Mouse (Mus musculus): Measurements from ENCODE around the gene Zfp646. TPM values are rescaled to one million over a fixed set of nuclear protein-coding genes. Genes with fewer than 3 reads are reported as not detected.
"Not testable (repeated sequence)": the region's sequence is repeated elsewhere in the genome, so short reads cannot be mapped to it uniquely, and the experiment has no call there.

Gene Zfp646
- total RNA-seq, 1 experiment from 2014 or later: 44.5 TPM

DNA sequence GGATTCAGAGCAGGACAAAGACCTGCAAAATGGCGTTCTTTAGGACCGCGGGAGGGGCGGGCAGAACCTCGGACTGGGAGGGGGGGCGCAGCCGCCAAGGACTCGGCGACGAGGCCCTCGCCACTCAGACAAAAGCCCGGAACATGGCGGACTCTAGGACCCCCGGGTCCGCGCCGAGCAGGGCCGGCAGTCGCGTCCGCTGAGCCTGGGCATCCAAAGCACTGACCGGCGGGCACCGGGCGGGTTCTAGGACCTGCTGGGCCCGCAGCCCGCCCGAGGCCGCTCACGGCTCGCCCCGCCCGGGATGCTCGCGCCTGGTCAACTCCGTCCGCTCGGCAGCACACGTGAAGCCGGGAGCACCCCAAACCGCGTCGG, 407 bp upstream of the Zfp646 start:
- ATAC-seq (replicated peaks in 1 of 2; ENCODE audit: insufficient read depth in 1 of 2, low FRiP score in 2 of 2, low TSS enrichment in 1 of 2, low read depth in 1 of 2, poor library complexity in 2 of 2, severe bottlenecking in 2 of 2): peak; percentile 60 to 66

DNA sequence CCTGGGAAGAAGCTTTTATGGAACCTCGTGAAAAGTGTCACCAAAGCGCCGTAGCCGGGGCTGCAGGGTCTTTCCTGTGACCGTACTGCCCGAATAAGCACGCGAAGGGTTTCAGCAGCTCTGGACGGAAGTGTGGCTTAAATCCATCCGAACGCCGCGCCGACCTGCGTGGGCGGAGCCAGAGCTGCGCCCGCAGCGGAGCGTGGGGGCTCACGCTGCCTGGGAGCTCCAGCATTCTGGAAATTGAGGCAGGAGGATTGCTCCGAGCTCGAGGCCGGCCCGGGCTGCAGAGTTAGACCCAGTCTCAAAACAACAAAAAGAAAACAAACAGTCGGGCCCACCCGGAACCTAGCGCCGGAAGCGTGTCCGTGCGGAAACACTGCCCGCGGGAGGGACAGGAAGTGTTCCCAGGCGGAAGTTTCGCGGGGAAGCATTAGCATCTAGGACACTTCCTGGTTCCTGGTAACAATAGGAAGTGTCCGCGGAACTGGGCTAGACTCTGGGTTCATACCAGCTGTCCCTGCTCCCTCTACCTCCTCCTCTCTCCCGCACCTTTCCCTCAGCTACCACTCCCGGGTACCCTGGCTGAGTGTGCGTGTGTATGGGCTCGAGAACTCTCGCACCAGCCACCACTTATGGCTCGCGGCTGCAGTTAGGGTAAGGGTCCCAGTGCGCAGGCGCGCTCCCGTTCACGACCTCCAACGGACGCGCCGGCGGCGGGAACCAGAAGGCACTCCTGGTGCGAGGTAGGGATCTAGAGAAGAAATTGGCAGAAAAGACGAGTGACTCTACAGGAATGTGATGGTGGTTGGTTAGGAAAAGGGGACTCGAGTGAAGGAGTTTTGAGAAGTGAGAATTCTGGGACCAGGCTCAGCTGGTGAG, 687 bp downstream of the Zfp646 start, which contains the start of gene Zfp668:
Gene Zfp668, minus strand, starts transcription at position 362 of the 882 bp plus-strand sequence.
- ATAC-seq (replicated peaks in 1 of 2; ENCODE audit: insufficient read depth in 1 of 2, low FRiP score in 2 of 2, low TSS enrichment in 1 of 2, low read depth in 1 of 2, poor library complexity in 2 of 2, severe bottlenecking in 2 of 2): peak; percentile 35 to 65

DNA sequence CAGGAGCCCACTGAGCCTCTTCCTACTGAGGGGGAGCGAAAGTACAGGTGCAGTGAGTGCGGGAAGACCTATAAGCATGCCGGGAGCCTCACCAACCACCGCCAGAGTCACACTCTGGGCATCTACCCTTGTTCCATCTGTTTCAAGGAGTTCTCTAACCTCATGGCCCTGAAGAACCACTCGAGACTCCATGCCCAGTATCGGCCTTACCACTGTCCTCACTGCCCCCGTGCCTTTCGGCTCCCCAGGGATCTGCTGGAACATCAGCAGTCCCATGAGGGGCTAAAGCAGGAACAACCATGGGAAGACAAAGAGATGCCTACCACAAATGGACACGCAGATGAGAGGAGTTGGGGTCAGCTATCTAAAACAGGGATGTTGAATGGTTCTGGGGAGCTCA, 3.3 kb downstream of the Zfp646 start:
- ATAC-seq (replicated peaks in 1 of 2; ENCODE audit: insufficient read depth in 1 of 2, low FRiP score in 2 of 2, low TSS enrichment in 1 of 2, low read depth in 1 of 2, poor library complexity in 2 of 2, severe bottlenecking in 2 of 2): no peak

GRCm38 (mm10) chr7:127880431-127880830, 4.4 kb downstream of the Zfp646 start:
- no peak for ATAC-seq (replicated peaks in 1 of 2; ENCODE audit: insufficient read depth in 1 of 2, low FRiP score in 2 of 2, low TSS enrichment in 1 of 2, low read depth in 1 of 2, poor library complexity in 2 of 2, severe bottlenecking in 2 of 2)

DNA sequence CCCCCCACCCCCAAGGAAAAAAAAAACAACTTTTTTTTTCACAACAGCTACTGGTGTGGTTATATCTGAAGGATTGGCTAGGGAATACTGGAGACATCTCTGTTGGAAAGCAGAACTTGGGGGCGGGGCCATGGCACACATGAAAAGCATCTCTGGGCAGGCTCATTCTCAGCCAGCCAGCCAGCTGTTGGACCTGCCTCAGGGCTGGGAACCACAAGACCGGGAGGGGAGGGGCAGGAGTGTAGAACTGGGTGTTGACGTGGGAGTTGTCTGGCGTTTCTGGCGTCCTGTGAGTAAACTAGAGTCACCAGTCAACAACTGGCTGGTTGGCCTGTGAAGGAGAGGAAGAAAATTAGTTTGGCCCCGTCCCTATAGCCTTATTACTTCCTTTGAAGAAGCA, 9.9 kb downstream of the Zfp646 start:
- ATAC-seq (replicated peaks in 1 of 2; ENCODE audit: insufficient read depth in 1 of 2, low FRiP score in 2 of 2, low TSS enrichment in 1 of 2, low read depth in 1 of 2, poor library complexity in 2 of 2, severe bottlenecking in 2 of 2): no peak

DNA sequence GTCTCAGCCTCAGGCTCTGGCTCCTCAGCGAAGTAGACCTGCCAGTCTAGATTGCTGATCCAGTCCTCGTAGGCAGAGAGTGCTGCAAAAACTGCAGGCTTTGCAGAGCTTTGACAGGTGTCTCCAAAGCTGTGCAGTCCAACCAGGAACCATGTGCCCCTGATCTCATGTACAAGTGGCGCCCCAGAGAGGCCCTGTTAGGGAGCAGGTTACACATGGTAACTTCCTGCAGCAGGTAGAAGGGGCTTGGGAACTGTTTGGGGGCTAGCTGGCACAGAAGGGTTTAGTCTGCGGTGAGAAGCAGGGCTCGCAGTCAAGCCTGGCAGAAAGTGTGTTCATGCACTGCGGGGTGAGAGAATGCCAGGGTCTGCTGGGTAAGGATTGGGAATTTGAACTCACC, 10.5 kb downstream of the Zfp646 start:
- no peak for ATAC-seq (replicated peaks in 1 of 2; ENCODE audit: insufficient read depth in 1 of 2, low FRiP score in 2 of 2, low TSS enrichment in 1 of 2, low read depth in 1 of 2, poor library complexity in 2 of 2, severe bottlenecking in 2 of 2)

DNA sequence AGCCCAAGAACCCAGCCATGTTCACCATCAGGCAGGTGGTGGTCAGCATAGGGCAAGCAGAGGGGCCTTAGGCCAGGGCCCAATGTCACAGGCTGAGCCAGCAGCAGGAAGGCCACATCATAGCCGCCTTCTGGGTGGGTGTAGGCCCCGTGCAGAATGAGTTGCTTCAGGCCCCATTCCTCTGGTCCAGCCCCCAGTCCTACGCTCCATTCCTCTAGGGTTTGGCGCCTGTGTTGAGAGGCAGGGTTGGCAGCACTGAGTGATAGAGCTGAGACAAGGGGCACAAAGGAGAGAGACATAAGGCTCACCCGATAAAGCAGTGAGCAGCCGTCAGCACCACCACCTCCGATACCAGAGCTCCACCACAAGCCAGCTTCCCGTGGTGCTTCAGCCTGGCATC, 11.2 kb downstream of the Zfp646 start:
- ATAC-seq (replicated peaks in 1 of 2; ENCODE audit: insufficient read depth in 1 of 2, low FRiP score in 2 of 2, low TSS enrichment in 1 of 2, low read depth in 1 of 2, poor library complexity in 2 of 2, severe bottlenecking in 2 of 2): no peak

DNA sequence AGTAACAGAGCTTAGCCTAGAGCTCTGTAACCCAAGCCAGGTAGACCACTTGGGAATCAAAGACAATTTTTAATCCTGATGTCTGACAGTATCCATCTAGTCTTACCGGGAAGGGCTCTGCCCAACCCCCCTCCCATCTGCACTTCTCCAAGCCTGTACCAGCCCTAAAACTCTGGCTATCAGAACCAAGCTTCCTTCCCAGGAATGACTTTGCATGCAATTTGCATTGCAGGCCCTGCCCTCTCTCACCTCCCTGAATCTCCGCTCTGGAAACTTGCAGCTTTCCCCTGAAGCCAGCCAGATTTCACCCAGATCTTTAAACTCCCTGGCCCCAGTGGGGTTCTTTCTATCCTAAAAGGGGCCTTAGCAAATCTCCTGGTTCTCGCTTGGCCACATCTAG, 11.8 kb downstream of the Zfp646 start:
- no peak for ATAC-seq (replicated peaks in 1 of 2; ENCODE audit: insufficient read depth in 1 of 2, low FRiP score in 2 of 2, low TSS enrichment in 1 of 2, low read depth in 1 of 2, poor library complexity in 2 of 2, severe bottlenecking in 2 of 2)

DNA sequence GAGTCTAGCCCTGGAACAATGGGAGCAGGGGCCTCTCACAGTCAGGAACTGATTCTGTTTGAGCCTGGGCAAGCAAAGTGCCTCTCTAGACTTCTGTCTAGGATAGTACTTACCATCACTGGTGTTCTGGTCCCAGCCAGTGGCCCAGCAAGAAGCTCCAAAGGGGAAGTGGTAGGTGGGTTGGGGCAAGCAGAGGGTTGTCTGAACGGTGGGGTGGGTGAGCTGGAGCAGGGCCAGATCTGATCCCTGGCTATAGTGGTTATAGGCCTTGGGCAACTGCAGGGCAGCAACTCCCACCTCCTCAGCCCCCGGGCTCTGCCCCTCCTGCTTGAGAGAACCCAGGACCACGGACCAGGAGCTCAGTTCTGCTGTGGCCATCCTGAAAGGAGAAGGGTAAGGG, 12.8 kb downstream of the Zfp646 start:
- ATAC-seq (replicated peaks in 1 of 2; ENCODE audit: insufficient read depth in 1 of 2, low FRiP score in 2 of 2, low TSS enrichment in 1 of 2, low read depth in 1 of 2, poor library complexity in 2 of 2, severe bottlenecking in 2 of 2): 0 out of 4 replicates have a peak, but pooled peaks of 1 of the 2 experiments have one; percentile 18

DNA sequence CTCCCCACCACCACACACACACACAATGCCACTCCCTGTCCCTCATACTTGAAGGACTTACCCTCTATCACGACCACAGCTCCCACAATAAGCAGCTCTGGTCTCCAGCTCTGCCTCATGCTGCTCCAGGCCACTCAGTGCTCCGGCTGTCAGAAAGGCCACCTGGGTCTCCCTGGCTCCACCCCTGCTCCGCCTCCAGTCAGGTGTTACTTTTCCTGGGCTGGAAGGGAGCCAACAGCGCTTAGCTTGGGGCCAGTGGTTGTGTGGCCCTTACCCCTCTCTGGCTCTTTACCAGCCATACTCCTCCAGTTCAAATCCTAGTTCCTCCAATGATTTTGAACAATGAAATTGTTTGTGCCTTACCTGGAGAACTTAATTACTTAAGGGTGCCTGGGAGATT, 14.8 kb downstream of the Zfp646 start, which contains the start of gene Prss53:
Gene Prss53, minus strand, starts transcription at position 173 of the 400 bp plus-strand sequence.
- no peak for ATAC-seq (replicated peaks in 1 of 2; ENCODE audit: insufficient read depth in 1 of 2, low FRiP score in 2 of 2, low TSS enrichment in 1 of 2, low read depth in 1 of 2, poor library complexity in 2 of 2, severe bottlenecking in 2 of 2)

DNA sequence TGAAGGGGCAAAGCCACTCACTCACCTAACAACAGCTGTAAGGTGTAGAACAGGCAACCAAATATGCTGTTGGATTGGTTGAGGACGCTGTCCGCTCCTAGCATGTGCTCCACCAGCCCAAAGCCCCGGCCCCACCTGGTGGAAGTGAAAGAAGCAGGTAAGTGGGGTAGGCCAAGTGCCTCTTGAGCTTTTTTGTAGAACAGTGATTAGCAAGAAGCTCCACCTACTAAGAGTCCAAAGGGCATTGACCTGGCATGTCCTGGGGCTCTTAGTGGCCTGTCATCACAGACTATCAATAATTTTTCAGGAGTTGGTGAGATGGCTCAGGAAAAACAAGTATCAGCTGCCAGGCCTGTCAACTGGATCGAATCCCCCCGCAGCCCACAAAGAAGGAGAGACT, 18.5 kb downstream of the Zfp646 start:
- no peak for ATAC-seq (replicated peaks in 1 of 2; ENCODE audit: insufficient read depth in 1 of 2, low FRiP score in 2 of 2, low TSS enrichment in 1 of 2, low read depth in 1 of 2, poor library complexity in 2 of 2, severe bottlenecking in 2 of 2)

- ATAC-seq (replicated peaks in 1 of 2; ENCODE audit: insufficient read depth in 1 of 2, low FRiP score in 2 of 2, low TSS enrichment in 1 of 2, low read depth in 1 of 2, poor library complexity in 2 of 2, severe bottlenecking in 2 of 2): peak; percentile 94 to 97
These were observed 19.4 kb downstream of the Zfp646 start, which contains the start of the genes Gm21974 and Vkorc1 for GRCm38 (mm10) chr7:127895442-127895841. TSS of gene Gm21974 (minus strand) at chr7:127895454. TSS of gene Vkorc1 (minus strand) at chr7:127895617.

- ATAC-seq (replicated peaks in 1 of 2; ENCODE audit: insufficient read depth in 1 of 2, low FRiP score in 2 of 2, low TSS enrichment in 1 of 2, low read depth in 1 of 2, poor library complexity in 2 of 2, severe bottlenecking in 2 of 2): not testable (repeated sequence)
These were observed 19.9 kb downstream of the Zfp646 start for GRCm38 (mm10) chr7:127895891-127896290.

- ATAC-seq (replicated peaks in 1 of 2; ENCODE audit: insufficient read depth in 1 of 2, low FRiP score in 2 of 2, low TSS enrichment in 1 of 2, low read depth in 1 of 2, poor library complexity in 2 of 2, severe bottlenecking in 2 of 2): no peak; a peak in 1 of 4 replicates
These were observed 20.4 kb downstream of the Zfp646 start for GRCm38 (mm10) chr7:127896384-127896783.

GRCm38 (mm10) chr7:127897542-127897941, 21.5 kb downstream of the Zfp646 start:
- ATAC-seq (replicated peaks in 1 of 2; ENCODE audit: insufficient read depth in 1 of 2, low FRiP score in 2 of 2, low TSS enrichment in 1 of 2, low read depth in 1 of 2, poor library complexity in 2 of 2, severe bottlenecking in 2 of 2): no peak

DNA sequence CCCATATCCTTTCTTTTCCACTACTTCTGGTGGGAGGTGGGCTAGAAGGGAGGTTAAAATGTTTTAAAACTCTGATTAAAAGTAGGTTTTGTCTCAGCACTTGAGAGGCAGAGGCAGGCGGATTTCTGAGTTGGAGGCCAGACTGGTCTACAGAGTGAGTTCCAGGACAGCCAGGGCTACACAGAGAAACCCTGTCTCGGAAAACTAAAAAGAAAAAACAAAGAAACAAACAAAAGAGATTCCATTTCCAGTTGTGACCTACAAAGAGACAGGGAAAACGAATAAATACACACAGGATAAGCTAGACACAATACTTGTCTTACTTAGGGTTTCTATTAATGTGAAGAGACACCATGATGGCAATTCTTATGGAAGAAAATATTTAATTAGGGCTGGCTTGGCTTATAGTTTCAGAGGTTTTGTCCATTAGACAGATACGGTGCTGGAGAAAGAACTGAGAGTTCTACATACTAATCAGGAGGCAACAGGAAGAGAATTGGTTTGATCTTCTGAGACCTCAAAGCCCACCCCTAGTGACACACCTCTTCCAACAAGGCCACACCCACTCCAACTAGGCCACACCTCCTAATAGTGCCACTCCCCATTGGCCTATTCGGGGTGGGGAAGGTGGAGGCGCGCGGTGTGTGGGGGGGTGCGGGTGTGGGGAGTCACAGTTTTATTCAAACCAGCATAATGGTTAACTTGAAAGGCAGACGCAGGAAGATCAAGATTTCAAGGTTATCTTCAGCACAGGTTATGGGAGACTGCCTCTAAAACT, 22.3 kb downstream of the Zfp646 start:
- no peak for ATAC-seq (replicated peaks in 1 of 2; ENCODE audit: insufficient read depth in 1 of 2, low FRiP score in 2 of 2, low TSS enrichment in 1 of 2, low read depth in 1 of 2, poor library complexity in 2 of 2, severe bottlenecking in 2 of 2)

DNA sequence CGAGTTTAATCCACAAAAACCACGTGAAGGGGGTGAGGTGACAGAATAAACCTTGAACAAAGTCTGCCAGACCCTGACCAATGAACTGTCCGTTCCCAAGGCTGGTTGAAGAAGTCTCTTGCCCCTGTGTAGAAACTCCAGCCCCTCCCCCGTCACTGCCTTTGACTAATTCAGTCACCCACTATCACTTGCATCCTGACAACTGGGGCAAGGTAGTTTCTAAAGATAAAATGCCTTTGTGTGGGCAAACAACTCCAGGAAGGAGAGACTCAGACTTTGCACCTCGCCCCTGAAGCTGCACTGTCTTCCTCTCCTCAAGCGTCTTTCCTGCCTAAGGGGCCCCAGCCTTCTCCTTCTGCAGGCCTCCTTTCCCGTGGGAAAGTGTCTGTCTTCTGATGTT, 24.0 kb downstream of the Zfp646 start:
- no peak for ATAC-seq (replicated peaks in 1 of 2; ENCODE audit: insufficient read depth in 1 of 2, low FRiP score in 2 of 2, low TSS enrichment in 1 of 2, low read depth in 1 of 2, poor library complexity in 2 of 2, severe bottlenecking in 2 of 2)

DNA sequence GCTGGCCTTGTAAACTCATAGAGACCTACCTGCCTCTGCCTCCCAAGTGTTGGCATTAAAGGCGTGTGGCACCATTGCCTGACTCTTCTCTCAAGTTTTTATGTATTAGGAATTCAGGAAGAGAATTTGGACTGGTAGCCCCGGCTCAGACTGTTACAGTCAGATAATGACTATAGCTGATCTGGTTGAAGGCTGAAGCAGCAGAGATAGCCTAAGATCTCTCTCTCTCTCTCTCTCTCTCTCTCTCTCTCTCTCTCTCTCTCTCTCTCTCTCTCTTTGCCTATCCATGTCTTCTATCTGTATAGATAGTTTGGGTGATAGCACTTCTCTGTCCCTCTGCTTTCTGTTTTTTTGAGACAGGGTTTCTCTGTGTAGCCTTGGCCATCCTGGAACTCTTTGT, 25.8 kb downstream of the Zfp646 start:
- no peak for ATAC-seq (replicated peaks in 1 of 2; ENCODE audit: insufficient read depth in 1 of 2, low FRiP score in 2 of 2, low TSS enrichment in 1 of 2, low read depth in 1 of 2, poor library complexity in 2 of 2, severe bottlenecking in 2 of 2)
